Mouse (Mus musculus) liver, adult 2 months (tissue): ENCODE data around the gene Glb1.

Source experiments
- CTCF ChIP-seq: fragments of 200-500 bp; IDR thresholded peaks from 2 replicates; pipeline ENCODE4 v1.5.1; 2011; ENCODE audit warnings: low read depth, low read length, control low read depth
- POLR2A ChIP-seq: fragments of 200-500 bp; IDR thresholded peaks from 2 replicates; pipeline ENCODE4 v1.6.1; 2011; ENCODE audit warnings: low read length, control low read depth; ENCODE audit not compliant: insufficient read depth; ENCODE audit errors: extremely low read depth

GRCm38 (mm10) chr9:114425576-114425975, 24.7 kb downstream of the Glb1 start:
- TF ChIP-seq POLR2A (no peak), CTCF (no peak)
